Mouse (Mus musculus) cerebellum, adult 11-12 months (tissue): ENCODE results near the gene Dcxr.
"Not testable (repeated sequence)": the region's sequence is repeated elsewhere in the genome, so short reads cannot be mapped to it uniquely, and the experiment has no call there.

Source experiments
- DNase-seq: peaks from one replicate; pipeline ENCODE4 v3.0.0; 2022

Dcxr gene

DNA sequence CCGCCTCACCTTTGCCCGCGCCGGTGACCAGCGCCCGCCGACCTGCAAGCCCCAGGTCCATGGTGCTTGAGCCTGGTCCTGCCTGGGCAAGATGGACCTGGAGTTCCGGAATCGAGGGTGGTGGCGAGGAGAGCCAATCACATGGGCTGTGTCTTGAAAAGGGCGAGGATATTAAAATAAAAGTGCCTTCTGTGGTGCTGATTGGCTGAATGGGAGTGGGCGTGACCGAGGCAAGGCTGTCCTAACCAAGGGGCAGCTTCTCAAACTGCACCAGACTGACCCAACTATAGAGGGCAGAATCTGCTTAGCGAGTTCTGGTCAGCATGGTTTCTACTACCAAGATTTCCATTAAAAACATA lies at the start of gene Dcxr:
TSS of gene Dcxr (minus strand) at position 113 of the 359 bp plus-strand sequence.
- DNase-seq, result peak; percentile 87

DNA sequence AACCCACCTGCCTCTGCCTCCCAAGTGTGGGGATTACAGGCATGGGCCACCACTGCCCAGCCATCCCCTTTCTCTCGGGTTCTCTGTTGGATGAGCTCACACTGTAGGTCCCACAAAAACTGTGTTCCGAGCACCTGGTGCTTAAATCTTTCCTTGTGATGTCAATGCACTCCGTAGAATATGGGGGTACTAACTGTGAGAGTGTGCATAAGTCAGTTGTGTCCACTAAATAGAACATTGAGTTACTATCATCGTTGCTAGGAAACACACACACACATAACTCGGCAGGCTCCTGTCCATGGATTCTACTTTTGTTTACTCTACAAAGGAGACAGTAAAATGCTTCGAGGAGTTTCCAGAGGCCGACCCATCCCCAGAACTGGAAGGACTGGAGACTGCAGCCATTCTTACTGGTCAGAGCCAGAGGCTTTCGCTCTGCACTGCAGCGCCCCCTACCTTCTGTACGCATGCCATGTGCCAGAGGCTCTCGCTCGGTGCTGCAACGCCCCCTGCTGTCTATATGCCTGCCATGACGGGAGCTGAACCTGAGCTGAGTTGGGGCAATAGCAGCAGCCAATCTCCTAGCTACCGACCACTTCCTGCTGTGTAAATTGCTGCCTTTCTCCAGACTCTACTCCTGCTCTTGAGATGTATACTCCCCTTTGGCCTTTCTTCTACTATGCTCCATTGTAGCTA lies 48.8 kb upstream of the Dcxr start:
- peak; percentile 89 for DNase-seq

DNA sequence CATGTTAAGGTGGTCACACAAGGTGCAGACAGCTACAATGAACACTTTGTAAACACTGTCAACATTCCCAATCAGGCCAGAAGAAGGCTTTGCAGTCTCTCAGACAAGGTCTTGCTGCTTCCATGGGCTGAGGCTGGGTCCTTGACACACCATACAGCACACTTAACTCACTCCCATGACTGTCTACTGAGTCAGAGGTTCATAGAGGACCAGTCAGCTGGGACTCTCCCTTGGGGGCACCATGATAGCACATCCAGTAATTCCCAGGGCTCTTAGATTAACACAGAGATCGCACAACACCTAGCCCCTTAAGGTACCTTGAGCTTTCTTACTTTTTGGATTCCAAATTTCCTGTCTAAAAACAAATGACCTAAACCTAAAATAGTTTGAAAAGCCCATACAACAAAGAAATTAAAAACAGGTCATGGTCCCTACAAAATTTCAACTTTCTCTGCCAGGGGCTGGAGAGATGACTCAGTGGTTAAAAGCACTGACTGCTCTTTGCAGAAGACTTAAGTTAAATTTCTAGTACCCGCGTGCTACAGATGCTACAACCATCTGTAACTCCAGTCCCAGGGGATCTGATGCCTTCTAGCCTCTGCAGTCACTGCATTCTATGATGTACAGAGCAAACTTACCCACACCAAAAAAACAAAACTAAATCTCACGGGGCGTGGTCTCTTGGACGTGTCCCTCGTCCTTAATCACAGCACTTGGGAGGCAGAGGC lies 46.5 kb upstream of the Dcxr start:
- no peak for DNase-seq

DNA sequence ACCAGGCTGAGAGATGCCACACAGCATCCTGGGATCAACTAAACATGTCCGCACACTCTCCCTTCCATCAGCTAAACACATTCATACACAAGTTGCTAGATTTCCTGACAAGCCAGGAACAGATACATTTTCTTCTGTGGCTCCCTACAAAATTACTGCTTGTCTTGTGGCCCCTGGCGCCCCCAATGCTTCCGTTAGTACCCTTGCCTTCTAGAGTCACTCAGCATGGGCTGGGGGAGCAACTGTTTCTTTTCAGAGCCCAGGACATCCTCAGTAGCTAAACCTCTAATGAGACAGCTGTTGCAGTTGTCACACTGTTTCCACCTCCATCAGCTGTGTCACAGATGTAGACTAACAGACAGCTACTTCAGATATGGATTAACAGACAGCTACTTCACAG lies 45.7 kb upstream of the Dcxr start:
- no peak for DNase-seq

DNA sequence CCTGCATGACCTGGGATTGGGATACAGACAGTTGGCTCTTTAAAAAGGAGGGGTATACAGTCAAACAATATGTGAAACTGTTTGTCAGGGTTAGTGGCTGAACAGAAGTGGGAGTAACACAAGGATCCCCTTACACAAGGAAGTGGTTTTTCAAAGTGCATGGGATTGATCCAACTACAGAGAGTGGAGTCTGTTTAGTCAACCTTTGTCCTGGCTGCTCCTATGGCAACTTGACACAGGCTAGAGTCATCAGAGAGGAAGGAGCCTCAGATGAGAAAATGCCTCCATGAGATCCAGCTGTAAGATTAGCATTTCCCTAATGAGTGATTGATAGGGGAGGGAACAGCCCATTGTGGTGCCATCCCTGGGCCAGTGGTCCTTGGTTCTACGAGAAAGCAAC lies 41.1 kb upstream of the Dcxr start:
- no peak for DNase-seq

DNA sequence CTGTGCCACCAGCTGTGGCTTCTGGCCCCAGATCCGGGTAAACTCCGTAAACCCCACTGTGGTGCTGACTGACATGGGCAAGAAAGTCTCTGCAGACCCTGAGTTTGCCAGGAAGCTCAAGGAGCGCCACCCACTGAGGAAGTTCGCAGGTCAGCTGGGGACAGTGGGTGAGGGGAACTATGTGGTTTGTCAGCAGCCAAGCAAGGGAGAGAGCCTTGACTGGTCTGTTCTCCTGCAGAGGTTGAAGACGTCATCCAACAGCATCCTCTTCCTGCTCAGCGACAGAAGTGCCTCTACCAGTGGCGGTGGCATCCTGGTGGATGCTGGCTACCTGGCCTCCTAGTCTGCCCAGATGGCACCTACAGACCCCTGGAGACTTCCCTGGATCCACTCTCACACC lies 39.9 kb upstream of the Dcxr start:
- DNase-seq, result not testable (repeated sequence)

DNA sequence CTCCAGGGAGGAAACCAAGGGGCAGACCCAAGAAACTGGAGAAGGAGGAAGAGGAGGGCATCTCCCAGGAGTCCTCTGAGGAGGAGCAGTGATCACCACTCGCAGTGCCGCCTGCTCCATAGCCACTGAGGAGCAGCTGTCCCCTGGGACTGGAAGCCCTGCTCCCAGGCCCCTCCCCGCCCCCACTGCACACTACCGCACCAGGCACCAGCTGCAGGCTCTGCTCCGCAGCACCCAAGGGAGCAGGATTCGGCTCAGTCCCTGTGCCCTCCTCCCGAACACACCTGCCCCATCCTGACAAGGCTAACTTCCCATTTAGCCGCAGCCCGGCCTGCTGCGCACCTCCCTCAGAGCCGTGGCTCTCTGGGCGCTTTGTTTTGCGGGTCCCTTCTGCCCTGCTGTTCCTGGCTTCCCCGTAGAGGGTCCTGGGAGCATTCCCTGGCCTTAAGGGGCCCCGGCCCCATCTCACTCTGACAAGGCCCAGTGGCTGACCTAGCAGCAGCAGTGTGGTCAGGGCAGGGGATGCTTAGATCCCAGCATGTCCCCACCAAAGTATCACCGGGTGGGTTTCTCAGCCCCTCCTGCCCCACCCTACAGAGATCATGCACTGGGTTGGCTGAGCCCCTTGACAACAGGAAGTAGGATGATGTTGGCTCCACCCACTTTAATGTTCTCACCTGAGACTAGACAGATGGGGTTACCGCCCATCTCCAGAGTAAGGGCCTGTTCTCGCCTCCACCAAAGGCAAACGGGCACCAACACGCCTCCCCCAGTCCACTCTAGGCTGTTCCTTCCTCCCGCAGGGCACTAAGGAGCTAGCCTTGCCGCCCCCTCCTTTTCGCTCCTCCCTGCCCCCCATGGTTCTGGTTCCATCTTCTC lies 36.3 kb upstream of the Dcxr start:
- DNase-seq, result peak; percentile 20

DNA sequence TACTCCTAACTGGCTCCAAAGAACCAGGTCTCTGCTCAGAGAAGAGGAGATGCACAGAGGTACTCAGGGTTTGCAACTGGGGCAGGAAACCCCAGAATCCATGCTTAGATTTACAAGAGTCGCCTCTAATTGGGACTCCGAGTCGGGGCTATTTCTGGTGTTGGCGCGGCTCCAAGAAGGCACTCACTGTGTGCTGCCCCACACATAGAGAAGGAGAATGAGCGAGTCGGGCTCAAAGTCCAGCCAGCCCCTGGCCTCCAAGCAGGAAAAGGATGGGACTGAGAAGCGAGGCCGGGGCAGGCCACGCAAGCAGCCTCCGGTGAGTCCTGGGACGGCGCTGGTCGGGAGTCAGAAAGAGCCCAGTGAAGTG lies 35.6 kb upstream of the Dcxr start, which contains the start of gene Hmga1b:
TSS of gene Hmga1b (plus strand) at position 123 of the 370 bp plus-strand sequence.
- DNase-seq, result not testable (repeated sequence)

DNA sequence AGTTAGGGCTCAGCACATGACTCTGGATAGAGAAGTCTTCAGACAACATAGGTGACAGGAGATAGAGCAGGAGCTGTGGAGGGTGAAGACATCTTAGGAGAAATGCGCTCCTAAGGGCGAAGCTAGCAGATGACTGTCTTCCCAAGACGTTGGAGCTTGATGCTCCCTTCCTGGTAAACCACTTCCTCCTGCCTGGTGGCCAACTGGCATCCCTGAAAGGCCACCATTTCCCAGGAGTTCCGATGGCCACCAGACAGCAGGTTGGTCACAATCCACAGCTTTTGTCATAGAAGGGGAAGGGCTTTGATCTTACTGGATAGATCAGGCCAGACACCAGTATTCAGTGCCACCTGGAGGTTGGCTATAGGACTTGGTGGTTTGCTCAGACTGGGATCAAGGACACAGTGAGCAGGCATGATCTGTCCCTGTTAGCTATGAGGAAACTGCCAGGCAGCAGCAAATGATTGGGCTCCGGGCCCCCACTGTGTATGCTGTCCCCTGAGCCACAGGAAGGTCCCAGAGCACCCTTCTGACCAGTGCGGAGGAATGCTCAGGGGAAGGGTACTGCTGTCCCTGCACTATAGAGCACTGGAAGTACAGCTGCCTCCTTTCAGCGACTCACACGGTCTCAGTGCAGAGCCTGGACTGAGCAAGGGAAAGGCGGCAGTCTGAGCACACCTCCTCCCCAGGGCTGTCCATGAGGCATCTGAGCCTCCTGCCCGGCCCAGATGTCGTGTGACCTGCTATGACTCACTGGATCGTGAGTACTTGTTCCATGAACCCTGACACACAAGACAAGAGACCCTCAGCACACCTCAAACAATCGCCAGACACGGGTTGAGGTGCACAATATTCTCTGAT lies 35.0 kb upstream of the Dcxr start:
- DNase-seq, result no peak

DNA sequence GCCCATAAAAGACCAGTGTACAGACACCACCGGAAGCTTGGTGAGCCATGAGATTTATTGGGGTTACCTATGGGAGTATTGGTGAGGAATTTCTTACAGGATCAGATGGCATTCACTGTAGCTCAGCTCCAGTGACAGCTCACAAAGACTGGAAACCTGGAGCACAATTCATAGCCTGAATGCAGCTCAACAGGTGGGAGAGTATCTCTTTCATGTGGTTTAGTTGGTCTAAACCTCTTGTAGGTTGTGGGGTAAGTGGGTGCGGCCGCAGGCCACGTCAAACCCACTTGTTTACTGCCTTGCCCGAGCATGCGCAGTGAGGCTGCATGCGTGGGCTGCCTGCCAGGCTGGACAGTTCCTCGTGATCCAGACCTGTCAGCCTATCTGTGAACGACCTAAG lies 33.2 kb upstream of the Dcxr start:
- DNase-seq, result no peak

DNA sequence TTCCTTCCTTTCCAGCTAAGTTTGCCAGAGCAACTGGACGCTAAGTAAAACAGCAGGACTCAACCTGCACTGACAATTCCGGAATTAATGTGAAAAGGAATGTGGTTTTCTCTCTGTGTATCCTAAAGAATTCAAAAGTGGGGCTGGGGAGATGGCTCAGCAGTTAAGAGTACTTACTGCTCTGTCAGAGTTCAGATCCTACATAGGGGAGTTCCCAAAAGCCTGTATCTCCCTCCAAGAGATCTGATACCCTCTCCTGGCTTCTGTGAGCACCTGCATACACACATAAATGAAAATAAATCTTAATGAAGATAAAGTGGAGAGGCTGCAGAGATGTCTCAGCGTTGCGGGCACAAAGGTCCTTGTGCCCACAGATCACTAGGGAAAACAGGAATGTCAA lies 24.5 kb upstream of the Dcxr start:
- DNase-seq, result no peak

DNA sequence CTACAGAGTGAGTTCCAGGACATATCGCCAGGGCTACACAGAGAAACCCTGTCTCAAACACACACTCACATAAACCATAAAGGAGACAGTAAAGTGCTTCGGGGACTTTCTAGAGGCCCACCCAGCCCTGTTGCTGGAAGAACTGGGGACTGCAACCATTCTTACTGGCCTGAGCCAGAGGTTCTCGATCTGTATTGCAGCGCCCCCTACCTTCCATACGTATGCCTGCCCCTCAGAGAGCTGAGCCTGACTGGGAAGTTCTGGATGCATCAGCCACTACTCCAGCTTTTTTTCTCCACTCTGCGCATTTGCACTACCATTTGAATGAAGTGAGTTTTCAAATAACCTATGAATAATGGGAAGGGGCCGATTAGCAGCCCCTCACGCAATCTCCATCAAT lies 22.3 kb upstream of the Dcxr start:
- DNase-seq, result no peak

DNA sequence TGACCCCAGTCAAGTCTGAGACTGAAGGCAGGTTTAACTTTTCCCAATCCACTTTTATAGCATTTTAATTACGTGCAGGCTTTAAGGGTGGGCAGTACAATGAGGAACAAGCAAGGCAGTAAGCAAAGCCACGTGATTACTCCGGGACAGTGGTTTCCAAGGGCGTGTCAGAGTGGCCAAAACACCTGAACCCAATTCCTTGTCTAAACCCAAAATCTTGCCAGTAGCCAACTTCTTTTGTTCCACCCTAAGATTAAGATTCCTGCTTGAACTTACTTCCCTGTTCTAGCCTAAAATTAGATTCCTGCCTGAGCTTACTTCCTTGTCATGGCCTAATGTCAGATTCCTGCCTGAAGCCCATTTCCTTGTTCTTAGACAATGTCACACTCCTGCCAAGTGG lies 20.9 kb upstream of the Dcxr start:
- DNase-seq, result no peak

DNA sequence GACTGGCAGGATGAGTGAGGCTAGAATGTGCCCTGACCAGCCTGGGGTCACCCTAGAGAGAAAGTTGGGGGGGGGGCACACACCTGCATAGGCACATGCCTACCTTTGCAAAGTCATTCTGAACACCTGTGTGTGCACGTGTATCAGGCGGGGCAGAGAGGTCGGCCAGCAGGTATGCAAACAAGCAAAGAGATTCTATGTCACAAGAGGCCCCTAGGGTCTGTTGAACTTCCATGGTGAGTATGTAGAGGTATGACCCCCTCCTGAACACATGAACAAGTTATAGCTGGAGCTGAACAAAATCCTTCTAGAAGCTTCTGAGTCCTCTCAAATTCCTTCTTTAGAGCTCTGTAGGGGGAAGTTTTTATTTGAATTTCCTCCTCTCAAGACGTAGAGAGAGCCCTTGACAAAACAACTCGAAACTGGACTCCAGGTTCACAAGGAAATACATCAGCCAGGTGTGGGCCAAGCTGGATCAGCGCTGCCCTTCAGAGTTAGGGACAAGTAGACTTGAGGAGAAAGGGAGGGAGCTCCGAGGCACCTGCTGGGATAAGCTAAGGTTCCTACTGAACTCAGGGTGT lies 17.1 kb upstream of the Dcxr start:
- no peak for DNase-seq

DNA sequence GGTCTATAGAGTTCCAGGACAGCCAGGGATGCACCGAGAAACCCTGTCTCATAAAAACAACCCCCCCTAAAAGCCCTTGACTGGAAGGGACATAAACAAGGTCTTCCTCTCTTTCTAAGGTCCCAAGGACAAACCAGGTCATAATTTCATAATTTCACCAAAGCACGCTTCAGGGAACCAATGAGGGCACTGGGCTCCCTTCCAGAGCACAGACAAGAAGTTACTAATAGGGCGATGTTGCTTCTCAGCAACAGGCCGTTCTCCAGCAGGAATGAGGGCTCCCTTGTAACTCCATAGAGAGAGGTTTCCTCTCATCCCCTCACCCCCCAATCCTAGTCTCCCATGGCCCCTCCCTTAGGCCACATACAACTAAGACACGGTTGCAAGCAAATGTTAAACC lies 13.9 kb upstream of the Dcxr start:
- DNase-seq, result no peak

DNA sequence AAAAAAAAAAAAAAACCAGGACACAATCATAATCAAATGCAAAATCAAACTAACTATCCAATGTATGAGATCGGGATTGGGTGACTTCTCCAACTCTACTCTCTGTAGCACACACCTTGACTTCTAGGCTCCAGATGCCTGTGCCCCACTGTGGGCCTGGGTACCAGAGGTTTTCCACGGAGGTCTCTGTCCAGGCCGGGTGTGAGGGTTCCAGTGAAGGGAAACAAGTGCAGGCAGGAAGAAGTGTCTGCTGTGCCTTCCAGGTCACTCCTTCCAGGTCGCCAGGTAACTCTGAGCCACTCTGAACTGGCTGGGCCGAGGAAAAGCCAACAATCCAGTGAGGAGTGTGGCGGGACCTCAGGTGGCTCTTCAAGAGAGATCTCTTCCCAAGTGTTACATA lies 9.3 kb upstream of the Dcxr start:
- DNase-seq, result no peak

DNA sequence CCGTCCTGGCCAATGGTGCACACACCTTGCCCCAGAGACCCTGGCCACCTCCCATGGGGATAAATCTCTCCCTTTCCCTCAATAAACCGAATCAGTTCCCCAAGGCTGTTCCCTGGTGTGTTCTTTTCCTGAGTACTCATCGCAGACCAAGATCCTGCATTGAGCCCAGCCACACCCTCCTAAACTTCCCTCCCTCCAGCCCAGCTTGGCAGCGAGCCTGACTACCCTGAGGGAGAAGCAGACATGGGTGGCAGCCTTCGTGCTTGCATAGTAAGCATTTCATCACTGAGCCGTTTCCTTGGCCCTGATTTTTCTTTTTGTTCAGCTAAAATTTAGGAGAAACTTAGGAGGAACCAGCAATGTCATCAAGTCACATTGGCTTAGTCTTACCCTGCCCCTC lies 6.4 kb upstream of the Dcxr start:
- DNase-seq, result no peak

DNA sequence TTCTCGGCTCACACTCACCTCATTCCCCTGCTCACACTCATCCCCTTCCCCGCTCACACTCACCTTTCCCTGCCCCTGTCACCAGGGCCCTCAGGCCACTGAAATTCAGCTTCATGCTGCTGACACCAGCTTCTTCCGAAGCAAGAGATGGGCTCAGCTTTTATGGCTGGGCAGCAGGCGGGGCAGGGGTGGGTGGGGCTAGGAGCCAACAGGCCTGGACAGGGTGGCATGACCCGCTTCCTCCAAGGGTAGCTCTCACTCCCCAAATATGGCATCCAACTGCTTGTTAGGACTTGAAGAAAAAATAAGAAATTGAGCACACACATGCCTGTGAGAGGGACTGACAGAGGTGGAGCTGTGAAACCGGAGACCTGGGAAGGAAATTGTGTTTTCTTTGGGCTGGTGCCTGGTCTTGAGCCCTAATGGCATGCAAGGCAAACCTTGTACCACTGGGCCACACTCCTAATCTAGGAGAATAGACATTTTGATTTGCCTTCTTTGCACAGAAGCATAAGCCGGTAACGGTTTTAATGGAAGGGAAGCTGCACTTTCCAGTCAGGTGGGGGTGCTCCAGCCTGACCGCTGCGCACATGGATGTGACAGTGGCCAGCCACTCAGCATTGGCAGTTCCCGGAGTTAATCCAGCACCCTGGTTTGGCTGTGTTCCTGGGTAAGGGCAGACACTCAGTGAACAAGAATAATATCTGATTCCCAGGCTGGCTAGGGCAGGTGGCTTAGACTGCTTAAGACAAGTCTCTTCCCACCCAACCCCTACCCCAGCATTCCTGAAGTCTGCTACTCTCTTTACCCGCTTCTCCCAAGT lies 5.0 kb upstream of the Dcxr start, which contains the start of gene Cbr2:
TSS of gene Cbr2 (minus strand) at position 257 of the 823 bp plus-strand sequence.
- no peak for DNase-seq

DNA sequence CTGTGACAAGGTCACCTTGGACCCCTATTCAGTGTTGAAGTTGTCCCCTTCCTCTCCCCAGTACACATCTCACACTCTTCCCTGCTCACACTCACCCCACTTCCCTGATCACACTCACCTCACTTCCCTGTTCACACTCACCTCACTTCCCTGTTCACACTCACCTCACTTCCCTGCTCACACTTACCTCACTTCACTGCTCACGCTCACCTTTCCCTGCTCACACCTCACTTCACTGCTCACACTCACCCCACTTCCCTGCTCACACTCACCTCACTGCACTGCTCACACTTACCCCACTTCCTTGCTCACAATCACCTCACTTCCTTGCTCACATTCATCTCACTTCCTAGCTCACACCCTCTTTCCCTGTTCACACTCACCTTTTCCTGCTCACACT lies 4.3 kb upstream of the Dcxr start:
- no peak for DNase-seq

DNA sequence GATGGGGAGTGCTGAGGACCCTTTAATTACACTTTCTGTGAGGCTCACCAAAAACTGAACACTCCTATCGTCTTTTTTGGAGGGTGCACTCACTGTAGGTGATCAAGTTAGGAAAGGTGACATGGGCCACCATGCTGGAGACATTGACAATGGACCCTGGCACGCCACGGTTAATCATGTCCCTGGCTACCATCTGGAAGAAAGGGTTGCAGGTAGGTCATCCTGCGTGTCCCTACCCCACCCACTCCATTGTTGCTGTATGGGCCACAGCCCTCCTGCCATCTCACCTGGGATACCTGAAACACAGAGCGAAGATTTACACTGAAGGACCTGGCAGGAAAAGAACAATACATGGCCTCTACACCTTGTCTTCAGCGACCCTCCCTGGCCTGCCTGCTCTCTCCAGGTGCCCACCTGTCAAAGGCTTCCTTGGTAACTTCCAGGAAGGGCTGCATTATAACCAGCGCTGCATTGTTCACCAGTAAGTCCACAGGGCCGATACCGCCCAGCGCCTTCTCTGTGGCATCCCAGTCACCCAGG lies 3.3 kb upstream of the Dcxr start:
- DNase-seq, result no peak

DNA sequence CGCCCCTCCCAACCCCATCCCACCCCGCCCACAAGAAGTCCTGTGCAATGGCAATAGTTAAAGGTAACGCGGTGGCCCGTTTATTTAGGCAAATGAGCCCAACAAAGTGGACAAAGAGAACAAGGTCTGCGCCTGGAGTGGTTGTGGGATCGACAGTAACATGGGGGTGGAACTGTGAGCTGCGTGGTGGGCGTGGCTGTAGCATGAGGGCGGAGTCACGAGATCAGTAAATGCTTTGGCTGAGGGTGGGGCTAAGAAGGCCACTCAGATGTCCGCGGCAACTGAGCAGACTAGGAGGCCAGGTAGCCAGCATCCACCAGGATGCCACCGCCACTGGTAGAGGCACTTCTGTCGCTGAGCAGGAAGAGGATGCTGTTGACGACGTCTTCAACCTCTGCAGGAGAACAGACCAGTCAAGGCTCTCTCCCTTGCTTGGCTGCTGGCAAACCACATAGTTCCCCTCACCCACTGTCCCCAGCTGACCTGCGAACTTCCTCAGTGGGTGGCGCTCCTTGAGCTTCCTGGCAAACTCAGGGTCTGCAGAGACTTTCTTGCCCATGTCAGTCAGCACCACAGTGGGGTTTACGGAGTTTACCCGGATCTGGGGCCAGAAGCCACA lies 2.5 kb upstream of the Dcxr start:
- DNase-seq, result not testable (repeated sequence)
